Mouse (Mus musculus) brain, adult 2 months (tissue): ENCODE data around the gene T.

Experiments
- DNase-seq: peaks from one replicate; pipeline ENCODE4 v3.0.0; 2011; ENCODE audit warnings: low read depth, low spot score

Gene T

DNA sequence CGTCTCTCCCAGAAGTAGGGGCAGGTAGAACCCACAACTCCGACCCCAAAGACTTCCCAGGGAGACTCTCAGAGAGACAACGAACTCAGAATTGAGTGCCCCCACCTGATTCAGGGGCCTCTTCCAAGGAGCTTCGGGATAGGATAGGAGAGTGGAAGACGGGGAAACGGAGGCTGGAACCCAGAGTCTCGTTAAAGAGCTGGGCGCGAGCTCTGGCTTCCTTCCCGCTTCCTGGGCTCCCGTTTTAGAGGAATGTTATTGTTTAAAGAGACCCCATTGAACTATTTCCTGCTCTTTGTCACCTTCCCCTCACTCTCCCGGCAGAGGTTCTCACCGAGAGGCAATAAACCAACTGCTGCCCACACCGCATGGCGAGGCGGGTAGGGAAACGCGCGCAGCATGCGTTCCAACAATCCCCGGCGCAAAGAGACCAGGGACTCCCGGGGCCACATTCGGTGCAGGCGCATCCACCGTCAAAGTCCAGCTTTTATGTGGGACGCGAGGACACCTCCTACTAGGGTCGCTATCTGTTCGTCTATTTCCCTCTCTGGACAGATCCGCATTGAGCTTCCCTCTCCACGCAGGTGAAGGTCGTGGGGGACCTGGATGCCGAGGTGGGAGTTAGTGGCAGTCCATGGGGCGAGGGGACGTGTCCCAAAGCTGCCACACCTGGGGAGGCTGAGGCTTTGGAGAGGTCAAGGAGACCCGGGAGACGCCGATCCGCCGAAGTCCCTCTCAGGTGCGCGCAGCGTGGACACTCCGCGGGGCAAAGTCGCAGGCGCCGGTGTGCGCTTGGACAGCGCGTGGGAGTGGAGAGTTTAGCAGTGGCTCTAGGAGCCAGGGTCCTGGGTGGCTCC, 874 bp upstream of the T start:
- no peak for DNase-seq

DNA sequence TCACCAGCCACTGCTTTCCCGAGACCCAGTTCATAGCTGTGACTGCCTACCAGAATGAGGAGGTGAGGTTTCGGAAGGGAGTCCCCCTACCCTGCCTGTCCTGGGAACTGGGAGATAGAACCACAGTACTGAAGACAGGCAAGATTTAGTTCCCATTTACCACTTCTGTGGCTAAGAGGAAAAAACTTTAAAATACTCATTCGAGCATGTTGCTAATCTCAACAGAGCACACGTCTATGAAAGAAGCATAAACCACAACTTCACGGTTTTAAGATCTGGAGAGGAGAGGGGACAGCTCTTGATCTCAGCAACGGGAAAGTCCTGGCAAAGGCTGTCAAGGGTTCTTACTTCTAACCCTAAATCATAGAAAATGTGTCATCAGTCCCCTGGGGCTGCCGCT, 2.0 kb downstream of the T start:
- DNase-seq = no peak

DNA sequence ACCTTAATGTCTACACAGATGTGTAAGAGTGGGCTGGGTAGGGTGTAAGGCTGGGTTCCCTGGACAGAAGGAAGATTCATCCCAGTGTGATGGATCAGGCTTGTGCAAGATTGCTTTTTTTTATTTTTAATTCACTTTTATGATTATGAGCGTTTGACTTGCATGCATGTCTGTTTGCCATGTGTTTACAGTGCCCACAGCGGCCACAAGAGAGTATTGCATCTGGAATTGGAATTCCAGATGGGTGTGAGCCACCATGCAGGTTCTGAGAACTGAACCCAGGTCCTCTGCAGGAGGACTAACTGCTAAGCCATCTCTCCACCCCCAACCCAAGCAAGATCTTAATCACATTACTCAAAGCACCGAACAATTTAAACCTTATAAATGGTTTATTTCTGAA, 9.8 kb downstream of the T start:
- no peak for DNase-seq

DNA sequence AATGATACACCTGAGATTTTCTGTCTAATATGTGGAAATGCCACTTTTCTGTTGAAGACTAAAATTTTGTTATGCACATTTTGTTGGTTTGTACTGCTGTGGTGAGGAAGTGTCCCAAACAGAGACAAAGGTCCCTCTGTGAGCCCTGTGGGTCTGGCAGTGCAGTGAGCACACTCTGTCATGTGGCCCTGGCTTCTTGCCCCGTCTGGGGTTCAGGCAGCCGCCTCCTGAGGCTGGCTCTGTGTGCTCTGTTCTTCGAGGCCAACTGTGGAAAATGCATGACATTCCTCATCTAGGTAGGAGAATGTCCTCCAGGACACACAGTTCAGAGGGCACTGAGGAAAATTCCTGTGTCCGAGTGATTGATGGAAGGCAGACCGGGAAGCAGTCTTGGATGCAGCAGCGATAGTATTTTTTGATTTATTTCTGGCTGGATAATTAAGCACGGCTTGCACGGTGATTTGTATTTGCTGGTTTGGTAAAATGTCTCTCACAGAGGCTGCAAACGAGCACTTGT, 13.5 kb downstream of the T start:
- DNase-seq = no peak

DNA sequence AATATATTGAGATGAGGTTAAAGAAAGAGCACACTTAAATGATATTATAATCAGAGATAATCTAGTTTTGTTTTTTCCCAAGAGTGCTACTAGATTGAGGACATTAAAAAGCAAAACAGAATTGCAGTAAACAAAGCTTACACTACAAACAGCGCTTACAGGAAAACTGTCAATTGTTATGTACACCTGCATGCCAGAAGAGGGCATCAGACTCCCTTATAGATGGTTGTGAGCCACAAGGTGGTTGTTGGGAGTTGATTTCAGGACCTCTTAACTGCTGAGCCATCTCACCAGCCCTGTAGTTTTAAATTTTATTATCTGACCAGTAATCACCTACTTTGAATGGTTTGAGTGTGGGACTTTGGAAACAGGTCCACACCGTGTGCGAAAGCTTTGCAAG, 14.1 kb downstream of the T start:
- DNase-seq = no peak

DNA sequence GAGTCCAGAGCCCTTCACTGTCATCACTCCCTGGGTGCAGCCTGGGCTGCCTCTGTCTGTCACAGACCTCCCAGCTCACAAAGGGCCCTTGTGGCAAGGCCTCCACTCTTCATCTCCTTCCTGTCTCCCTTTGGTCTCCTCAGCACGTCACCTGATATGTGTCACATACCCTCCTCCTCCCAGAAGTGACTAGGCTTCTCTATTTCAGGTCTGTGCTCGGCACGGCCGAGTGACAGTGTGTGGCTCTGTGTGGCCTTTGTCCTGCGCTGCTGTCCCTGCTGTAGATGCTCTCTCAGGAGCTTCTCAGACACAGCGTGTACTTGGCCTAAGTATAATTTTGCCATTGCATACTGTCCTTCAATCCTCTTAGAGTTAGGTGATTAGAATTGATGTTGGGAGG, 21.0 kb downstream of the T start:
- DNase-seq = no peak

DNA sequence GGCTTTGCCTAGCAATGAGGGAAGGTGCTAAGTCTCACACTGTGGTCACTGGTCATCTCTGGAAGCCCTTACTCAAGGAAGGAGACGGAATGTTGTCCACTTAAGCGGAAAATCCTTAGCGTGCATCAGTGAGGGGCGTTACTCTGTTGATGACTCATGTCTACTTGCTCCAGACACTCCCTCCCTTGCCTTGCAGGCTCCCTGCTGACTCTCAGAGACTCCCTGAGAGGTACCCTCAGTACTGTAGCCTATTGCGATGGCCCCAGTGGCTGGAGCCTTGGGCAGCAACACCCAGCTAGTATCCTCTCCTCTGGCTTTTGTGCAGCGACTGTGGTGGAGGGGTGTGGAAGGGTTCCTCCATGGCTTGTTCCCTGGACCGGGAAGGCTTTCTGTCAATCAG, 21.4 kb downstream of the T start:
- no peak for DNase-seq

DNA sequence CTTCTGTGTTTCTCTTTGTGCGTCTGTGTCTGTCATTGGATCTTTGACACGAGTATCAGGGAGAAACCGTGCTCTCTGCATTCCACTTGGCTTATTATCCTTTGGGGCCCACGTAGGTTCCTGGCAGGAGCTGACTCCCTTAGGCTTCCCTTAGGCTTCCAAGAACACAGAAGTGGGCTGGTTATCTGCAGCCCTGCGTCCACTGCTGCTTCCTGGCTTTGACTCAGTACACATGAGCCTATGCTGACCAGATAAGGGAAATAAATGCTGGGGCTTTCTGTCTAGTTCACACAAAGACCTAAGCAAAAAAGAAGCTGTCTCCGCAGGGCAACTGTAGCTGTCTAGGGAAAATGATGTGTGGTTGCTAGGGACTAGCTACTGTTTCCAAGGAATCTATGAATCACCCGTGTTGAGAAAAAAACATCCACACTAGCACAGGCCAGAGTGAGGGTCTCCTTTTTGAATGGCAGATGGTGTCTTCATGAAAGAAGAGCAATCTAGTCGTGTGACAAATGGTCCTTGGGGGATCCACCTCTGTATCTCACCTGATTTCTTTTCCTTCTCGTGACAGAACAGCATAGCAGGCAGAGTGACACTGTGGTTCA, 22.7 kb downstream of the T start:
- DNase-seq = peak; percentile 33

DNA sequence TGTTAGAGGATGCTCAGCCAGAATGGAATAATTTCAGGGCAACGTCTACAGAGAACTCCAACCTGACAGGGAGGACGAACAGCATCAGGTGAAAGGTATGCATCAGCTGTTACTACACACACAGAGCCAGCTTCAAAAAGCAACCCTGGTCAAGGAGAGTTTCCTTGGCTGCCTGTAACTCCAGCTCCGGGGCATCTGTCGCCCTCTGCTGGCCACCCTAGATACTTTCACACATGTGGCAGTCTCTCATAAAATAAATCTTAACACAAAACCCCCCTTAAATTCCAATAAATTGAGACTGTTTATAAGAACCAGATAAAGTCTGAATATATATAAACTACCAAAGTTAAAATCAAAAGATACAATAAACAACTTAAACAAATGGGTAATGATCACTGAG, 27.3 kb downstream of the T start:
- DNase-seq = peak; percentile 72

DNA sequence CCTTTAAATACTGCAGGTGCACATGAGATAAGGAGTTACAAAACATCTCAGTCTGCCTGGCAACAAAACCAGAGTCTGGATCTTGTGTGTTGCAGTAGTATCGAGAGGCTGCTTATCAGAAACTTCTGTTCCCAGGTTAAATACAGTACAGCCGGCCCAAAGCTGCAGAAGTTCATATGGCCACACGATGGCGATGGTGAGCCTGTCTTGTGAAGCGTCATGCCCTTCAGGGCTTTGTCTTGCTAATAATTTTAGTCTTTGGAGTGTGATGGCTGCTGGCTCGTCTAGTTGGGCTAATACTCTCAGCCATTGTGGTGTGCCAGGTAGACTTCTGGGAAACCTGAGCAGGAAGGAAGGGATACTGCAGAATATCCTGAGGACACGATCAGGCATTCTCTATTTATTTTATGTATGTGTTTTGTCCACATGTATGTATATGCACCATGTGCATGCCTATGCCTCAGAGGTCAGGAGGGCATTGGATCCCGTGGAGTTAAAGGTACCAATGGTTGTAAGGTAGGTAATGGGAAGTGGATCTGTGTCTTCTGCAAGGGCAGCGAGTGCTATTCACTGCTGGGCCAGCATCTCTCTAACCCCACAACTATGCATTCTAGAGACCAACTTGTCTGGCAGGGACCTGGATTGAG, 29.4 kb downstream of the T start:
- peak; percentile 89 for DNase-seq

DNA sequence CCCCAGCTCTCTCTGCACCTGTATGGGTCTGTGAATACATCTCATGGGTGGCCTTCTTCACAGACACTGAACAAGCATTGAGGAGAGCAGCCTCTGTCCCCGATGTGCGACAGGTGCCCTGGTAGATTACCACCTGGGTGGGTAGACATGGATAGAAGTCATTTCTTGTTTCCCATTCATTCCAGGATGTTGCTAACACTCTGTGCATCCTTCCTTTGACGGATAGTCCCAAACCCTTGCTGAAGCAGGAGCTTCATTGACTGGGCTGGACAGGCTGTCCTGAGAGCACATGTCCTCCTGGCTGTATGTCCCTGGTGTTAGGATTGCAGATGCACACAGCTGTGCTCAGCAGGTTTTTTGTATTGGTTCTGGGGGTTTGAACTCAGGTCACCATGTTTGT, 33.5 kb downstream of the T start:
- DNase-seq = no peak

DNA sequence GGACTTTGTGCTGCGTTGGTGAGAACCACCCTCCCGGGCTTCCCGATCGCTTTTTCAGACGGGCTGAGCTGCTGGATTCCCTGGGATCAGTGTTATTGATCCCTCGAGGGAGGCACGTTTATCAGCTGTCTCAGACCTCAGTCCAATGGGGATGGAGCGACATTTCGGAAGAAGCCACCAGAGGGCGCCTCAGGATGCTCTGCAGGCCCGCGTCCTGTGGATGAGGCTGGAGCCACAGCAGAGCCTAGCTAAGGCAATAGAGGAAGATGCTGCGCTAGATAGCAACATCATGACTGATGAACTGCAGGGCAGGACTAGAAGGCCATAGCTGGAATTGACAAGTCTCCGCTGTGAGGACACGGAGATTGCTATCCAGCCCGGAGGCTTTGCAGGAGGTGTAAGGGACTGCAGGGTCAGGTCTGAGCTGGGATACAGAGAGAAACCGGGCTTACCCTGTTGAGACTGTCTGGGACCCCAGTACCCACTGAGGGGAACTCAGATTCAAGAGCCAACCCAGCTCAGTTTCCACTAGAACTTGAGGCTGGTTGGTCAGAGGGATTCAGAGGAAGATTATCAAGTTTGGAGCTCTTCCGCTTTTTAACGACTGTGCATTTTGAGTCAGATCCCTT, 34.6 kb downstream of the T start:
- peak; percentile 94 for DNase-seq

DNA sequence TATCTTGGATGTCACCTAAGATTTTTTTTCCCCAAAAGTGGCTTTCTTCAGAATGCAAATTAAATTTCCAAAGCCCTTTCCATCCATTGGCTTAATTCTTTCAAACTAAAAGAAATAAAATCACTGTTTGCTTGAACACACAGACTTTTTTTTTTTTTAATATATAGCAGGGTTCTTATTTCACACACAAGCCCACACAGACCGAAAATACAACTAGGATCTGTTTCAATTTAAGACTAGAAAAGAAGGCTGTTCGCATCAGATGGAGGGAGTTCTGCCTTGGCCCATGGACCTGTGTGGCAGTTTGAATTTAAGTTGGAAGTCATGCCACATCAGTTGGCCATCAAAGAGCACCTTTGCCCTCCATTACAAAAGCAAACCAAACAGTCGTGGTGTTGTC, 44.3 kb downstream of the T start:
- peak; percentile 58 for DNase-seq

DNA sequence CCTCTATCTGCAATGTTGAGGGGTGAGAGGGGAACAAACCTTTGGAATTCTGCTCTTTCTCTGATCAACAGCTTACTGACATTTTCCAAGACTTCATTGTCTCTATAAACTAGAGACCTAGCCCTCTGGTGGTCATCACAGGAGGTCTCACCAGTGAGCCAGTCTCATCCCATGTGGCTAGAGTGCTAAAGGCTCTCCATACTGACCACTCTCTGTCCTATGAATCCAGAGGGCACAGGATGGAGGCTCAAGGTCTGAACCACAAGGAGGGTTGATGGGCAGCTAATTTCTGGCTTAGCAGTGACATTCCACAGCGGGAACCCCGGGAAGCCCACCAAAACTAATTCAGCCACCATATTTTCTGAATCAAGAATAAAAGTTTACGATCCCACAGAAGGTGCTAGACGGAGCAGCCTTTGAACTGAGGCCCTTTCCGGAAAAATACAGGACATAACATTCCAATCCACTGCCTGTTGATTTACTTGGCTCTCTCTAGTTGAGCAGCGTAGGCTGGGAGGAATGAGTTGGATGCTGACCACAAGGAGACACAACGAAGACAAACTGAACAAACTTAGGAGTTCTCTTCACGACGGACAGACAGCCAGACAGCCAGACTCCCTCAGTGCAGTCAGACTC, 45.4 kb downstream of the T start:
- DNase-seq = no peak

DNA sequence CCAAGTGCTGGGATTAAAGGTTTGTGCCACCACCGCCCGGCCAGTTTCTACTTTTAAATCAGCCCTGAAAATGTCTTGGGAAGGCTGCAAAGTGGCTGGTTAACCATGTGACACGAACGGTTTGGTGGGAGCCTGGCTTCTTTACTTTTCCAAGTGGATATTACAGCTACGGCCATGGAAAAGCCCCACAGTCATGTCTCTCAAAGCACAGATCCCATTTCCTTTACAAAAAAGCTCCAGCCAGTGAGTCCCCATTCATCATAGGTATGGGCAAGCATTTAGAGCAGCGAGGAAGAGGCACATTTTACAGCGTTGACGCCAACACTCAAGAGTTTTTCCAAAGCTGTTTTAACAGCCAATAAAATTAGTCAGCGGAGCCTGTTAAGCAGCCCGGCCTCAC, 47.6 kb downstream of the T start:
- DNase-seq = no peak

DNA sequence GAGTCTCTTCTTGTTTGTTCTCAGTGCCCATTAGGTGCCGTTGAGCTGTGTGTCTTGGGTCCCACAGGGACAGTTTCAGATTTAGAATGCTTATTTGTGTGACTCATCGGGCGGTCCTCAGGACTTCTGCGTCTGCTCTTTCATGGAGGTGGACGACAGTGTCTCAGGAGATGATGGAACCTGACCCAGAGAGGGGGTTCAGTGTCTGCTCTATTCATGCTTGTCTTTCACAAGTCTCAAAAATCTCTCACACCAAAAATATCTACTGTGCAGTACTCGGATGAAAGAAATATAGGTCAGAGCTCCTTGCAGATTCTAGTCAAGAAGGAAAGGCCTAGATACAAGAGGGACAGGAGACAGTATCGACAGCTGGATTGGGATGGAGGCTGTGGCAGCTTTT, 48.7 kb downstream of the T start:
- DNase-seq = peak; percentile 58

DNA sequence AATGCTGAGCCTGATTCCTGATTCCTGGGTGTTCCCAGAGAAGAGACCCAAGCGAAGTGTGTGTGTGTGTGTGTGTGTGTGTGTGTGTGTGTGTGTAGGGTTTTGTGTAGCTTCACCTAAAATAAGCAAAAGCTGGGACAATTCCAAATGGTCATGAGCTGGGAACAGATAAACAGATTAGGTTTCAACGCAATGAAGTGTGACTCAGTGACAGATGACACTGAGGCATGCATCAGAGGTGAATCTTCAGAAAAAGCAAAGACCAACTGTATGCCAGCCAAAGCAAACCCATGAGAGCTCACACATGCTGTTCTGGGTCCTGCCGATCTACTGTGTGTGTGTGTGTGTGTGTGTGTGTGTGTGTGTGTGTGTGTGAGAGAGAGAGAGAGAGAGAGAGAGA, 50.0 kb downstream of the T start:
- no peak for DNase-seq

DNA sequence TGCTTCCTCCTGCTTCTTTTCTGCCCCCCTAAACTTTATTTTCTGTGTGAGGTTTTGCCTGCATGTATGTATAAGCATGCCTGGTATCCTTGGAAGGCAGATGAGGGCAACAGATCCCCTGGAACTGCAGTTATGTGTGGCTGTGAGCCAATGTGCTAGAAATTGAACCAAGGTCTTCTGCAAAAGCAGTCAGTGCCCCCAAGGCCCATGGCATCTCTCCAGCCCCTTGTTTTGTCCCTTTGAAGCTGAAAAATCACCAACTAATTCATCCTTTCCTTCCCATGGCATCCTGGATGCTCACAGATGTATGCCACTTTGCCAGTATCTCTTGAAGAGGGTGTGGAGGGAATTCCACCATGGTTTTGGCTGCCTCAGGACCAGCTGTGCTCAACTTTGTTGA, 50.9 kb downstream of the T start:
- DNase-seq = no peak

DNA sequence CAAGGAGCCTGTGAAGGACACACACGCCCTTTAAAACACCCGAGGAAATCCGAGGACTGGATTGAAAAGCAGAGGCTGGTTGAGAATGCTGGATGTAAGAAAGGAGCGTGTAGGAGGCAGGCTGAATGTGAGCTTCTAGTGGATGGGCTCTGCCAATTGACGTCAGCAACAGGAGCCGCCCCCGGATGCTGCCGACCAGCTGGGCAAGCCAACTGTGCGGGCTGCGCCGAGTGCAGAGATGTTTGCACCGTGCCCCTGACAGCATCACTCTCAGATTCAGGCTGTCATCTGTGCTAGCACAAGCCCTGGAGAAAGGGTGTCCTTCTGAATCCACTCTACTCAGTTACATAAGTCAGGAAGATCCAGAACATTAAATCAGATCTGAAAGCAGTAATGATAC, 53.6 kb downstream of the T start:
- DNase-seq = peak; percentile 96

DNA sequence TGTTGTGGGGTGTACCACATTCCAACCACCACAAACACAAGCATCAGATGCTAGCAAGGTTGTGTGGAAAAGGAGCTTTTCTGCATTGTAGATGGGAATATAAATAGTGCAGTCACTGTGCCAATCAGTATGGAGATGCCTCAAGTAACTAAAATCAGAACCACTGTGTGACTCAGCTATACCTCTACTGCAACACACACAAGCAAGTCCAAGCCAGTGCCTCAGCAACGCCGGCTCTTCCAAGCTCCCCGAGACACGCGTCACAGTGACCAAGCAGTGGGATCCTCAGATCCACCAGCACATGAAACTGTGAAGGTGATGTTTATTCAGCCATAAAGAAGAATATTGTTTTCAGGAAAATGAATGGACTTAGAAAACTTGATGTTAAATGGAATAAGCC, 56.7 kb downstream of the T start:
- peak; percentile 80 for DNase-seq
